Mouse (Mus musculus) adrenal gland, postnatal 36 days (tissue): ENCODE data around the gene Bbs10. TPM values are rescaled to one million over a fixed set of nuclear protein-coding genes. Genes with fewer than 3 reads are reported as not detected.
A peak's percentile ranks its signal among the peaks of the same experiment; 100 is the strongest.

Source experiments
- DNase-seq, 2 experiments: peaks; one replicate each; pipeline ENCODE4 v3.0.0; 2021; ENCODE audit warnings: mixed read lengths in 1 of 2
- total RNA-seq, 2 experiments: library from RNA; stranded (reverse); gene quantifications; 2 replicates each; pipeline ENCODE4 v1.2.3; 2021

Bbs10 gene
- total RNA-seq, 2 experiments from 2014 or later = 3.8 to 6.7 TPM

DNA sequence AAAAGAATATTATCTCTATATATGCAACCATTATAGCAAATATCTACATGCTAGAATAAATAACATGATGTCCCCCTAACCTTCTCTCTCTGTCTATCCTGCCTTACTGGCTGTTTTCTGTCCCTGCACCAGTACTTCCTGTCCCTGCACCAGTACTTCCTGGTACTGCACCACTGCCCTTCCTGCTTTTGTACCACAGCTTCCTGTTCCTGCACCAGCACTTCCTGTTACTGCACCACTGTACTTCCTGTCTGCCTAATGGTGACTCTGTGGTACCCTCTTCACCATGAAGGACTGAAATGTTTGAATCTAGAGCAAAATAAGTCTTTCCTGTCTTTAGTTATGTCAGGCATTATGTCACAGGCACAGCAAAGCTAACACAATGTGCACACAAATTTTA lies 22.1 kb downstream of the Bbs10 start:
- DNase-seq = no peak

- no peak for DNase-seq
These were observed 29.5 kb downstream of the Bbs10 start for GRCm38 (mm10) chr10:111327957-111328356.

DNA sequence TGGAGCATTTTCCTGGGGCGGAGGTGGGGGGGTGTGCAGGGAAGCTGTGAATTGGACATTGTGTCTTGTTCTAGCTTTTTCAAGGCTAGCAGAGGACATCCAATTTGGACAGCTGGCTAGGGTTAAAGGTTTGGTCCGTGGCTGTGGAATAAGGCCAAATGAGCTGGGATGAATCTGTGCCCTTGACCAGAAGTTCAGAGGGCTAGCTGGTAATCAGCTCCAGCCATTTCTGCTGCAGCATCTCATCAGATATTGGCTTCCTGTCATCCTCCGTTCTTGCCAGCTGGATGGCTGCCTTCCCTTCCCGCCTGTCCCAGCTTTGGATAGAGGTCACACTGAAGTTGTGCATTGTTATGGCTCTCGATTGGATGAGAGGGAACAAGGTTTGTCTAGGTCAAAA lies 30.8 kb downstream of the Bbs10 start:
- peak; percentile 57 to 74 for DNase-seq

- no peak for DNase-seq
These were observed 36.4 kb downstream of the Bbs10 start for GRCm38 (mm10) chr10:111334902-111335301.

DNA sequence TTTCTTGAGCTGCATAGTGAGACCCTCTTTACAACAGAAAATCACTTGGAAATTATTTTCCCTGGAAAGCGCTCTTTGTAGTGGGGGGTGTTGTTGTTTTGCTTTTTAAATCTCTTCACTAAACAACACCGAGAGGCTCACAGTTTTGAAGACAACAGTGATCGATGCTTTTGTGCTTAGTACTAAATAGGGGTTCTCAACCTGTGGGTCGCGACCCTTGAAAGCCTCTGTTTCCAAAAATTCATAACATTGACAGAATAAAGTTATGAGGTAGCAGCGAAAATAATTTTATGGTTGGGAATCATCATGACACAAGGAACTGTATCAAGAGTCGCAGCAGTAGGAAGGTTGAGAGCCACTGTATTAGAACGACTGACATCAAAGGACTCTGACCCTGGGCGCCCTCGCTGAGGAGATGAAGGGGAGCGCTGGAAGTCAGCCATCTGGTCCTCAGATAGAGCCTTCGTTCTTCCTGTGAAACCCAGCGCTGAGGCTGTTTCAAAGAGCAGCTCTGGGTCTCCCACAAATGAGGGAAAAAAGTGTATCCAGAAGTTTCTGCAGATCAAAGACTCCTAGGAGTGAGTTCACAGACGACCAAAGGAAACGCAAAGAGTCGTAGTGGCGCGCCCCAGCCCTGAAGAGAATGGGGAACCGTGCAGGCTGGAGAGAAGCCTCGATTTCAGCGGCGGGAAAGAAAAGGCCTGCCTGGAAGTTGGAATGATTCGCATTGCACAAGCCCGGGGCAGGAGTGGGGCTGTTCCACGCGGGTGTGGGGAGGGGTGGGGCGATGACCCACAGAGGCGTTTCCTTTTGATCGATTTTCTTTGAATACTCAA lies 37.3 kb downstream of the Bbs10 start:
- peak; percentile 51 to 71 for DNase-seq

GRCm38 (mm10) chr10:111336353-111336713 lies 37.9 kb downstream of the Bbs10 start:
- no peak for DNase-seq

- DNase-seq = no peak
These were observed 40.8 kb downstream of the Bbs10 start for GRCm38 (mm10) chr10:111339296-111339695.

DNA sequence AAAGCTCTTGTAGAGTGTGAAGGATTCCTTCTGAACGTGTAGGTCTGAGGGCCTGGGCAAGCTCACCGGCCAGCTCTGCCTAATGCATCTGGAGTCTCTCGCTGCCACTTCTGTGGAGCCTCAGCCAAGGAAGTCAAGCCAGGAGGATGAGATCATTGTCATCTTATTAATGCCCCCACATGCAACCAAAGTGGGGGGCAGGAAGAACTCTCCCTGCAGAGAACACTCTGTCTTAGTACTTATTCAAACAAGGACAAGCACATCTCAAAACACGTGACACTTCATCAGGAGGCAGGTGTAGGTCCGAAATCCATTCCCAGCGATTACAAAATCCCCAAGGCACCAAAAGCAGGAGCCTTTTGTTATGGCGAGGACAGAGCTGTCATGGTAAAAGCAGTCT lies 43.3 kb downstream of the Bbs10 start:
- DNase-seq = no peak

- no peak for DNase-seq
These were observed 45.1 kb downstream of the Bbs10 start for GRCm38 (mm10) chr10:111343555-111343954.

DNA sequence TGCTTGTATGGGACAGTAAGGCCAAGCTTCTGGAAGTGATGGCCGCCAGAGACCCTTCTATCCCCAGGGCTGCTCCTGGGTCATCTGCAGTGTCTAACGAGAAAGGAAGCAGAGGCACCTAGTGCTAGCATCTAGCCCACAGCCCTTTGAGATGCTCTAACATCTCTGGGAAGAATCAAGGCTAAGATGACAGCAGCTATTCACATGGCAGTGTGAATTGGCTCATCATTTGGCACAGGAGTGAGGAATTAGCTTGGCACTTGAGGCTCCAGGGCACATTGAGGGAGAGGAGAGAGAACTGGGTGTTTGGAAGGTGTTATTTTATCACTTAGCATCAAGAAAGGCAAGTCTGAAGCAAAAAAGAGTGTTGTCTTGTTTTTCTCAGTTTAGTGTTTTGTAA lies 49.8 kb downstream of the Bbs10 start:
- no peak for DNase-seq

Other genes starting within 250 kb of the Bbs10 start
- gene Osbpl8, start 133.9 kb upstream of the Bbs10 start, total RNA-seq = 10 to 100 TPM; 26.1 to 30.9 TPM
- 100 to 1,000 TPM; 140 to 149 TPM for gene Nap1l1, start 174.5 kb downstream of the Bbs10 start, total RNA-seq
- 100 to 1,000 TPM; 120 to 126 TPM for gene Phlda1, start 207.6 kb downstream of the Bbs10 start, total RNA-seq